Mouse (Mus musculus): Measurements from ENCODE around the gene Tet3. TPM values are rescaled to one million over a fixed set of nuclear protein-coding genes. Genes with fewer than 3 reads are reported as not detected.

Gene Tet3
- total RNA-seq, 2 experiments from 2014 or later = 27.2 to 27.6 TPM

DNA sequence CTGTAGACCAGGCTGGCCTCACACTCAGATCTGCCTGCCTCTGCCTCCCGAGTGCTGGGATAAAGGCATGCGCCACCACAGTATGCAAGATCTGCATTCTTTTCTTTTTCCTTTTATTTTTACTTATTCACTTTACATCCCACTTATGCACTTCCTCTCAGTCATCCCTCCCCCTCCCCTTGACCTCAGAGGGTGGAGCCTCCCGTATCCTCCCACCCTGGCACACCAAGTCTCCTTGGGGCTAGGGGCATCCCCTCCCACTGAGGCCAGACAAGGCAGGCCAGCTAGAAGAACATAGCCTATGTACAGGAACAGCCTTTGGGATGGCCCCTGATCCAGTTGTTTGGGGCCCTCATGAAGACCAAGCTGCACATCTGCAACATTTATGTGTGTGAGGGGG is 41.4 kb downstream of the Tet3 start:
- no peak for DNase-seq
- intact Hi-C loops (cut with DNase I) = loop anchor here (2.0 to 5.0 kb wide), 2 partner anchors 23 to 365 kb away; partner anchors contain the start of gene Aup1

DNA sequence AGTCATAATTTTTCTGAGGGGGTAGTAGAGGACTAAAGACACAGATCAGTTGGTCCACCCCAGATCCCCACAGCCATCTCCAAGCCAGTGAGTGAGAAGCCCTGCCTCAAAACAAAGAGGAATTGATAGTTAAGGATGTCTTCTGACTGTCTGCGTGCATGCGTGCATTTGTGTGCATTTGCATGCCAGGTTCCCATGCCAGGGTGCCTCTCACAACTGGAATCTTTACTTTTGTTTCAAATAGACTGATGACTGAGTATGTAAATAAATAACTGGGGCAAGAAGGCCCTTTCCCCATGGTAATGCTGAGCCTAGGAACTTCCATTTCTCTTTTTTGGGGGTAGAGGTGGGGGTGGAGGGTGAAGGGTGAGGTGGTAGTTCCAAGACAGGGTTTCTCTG is 41.8 kb downstream of the Tet3 start:
- no peak for DNase-seq
- intact Hi-C loops (cut with DNase I) = loop anchor here (2.0 to 5.0 kb wide), 2 partner anchors 24 to 365 kb away; partner anchors contain the start of gene Aup1

GRCm38 (mm10) chr6:83416261-83417103 is 42.4 kb downstream of the Tet3 start:
- intact Hi-C loops (cut with DNase I) = loop anchor here (2.0 to 5.0 kb wide), 2 partner anchors 24 to 364 kb away; partner anchors contain the start of gene Aup1
- DNase-seq = no peak

DNA sequence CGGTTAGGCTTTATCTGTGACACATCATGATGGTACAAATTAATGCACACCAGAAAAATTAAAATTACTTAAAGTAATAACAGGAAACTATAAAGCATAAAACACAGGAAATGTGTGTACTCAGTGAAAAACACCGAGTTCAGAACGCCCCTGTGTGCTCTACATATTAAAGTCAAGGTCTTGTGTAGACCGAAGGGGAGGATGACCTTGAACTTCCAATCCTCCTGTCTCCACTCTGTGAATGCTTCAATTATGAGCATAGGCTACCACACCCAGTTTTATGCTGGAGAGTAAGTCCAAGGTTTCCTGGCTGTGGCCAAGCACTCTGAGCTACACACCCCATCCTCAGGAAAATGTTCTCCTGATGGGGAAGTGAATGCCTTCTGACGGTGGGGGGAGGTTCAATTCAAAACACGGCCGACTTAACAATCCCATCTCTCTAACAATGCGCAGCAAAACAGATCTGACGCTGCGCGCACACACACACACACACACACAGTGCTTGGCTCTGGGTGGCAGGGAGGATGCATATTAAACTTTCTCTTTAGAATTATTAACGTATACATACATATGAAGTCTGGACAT is 43.4 kb downstream of the Tet3 start:
- no peak for DNase-seq
- intact Hi-C loops (cut with DNase I) = loop anchor here (5.0 kb wide), 1 partner anchor 363 kb away; the partner anchor contains the start of gene Aup1

GRCm38 (mm10) chr6:83414601-83415355 is 44.1 kb downstream of the Tet3 start:
- DNase-seq = no peak
- intact Hi-C loops (cut with DNase I) = loop anchor here (5.0 kb wide), 2 partner anchors 43 to 362 kb away; partner anchors contain the start of genes Aup1 and Tet3

DNA sequence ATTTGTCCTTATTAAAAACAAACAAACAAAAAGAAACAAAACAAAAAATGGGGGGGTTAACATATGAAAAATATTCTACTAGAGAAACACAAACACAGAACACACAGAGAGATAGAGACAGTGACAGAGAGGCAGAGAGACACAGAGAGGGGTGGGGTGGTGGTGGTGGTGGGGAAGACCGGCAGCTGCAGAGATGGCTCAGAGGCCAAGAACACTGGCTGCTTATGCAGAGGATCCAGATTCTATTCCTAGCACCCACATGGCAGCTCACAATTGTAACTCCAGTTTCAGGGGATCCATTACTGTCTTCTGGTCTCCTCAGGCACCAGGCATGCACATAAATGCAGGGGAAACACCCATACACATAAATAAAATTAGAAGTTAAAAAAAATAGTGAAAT is 45.2 kb downstream of the Tet3 start:
- no peak for DNase-seq
- intact Hi-C loops (cut with DNase I) = loop anchor here (5.0 kb wide), 1 partner anchor 44 kb away; the partner anchor contains the start of gene Tet3

- intact Hi-C loops (cut with DNase I) = loop anchor here (5.0 kb wide), 1 partner anchor 44 kb away; the partner anchor contains the start of gene Tet3
- peak in 1 of 2 experiments; percentile 47 for DNase-seq
These were observed 46.0 kb downstream of the Tet3 start for GRCm38 (mm10) chr6:83412854-83413401.

- no peak for DNase-seq
- intact Hi-C loops (cut with DNase I) = loop anchor here (5.0 kb wide), 1 partner anchor 45 kb away; the partner anchor contains the start of gene Tet3
These were observed 46.5 kb downstream of the Tet3 start for GRCm38 (mm10) chr6:83412362-83412853.

- intact Hi-C loops (cut with DNase I) = loop anchor here (5.0 kb wide), 1 partner anchor 46 kb away; the partner anchor contains the start of gene Tet3
- no peak for DNase-seq
These were observed 47.1 kb downstream of the Tet3 start for GRCm38 (mm10) chr6:83411635-83412361.

DNA sequence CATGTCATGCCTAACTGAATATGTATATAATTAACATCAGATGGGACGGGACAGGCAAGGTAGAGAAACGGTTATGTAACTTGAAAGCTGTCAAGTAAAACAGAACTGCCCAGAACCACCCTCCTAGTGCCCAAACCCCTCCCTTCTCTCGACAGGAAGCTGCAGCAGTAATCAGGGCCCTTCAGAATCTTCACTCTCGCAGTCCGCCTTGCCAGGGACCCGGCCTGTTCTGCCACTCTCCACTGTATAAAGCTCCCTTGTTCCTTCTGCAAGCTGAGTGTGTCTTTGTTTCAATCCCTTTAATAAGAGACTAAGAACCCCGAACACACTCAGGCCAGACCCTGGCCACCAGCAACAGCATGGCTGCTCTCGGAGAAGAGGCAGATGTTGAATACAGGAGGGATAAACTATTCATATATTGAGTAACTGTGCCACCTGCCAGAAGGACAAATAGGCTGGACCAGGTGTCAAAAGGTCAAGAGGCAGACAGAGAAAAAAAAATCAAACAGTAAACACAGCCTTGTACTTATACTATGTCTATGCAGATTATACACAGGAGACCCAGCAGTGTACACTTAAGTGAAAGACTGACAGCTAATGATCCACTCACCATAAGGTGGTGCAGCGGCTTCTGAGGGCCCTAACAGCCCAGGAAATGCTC is 48.7 kb downstream of the Tet3 start:
- intact Hi-C loops (cut with DNase I) = loop anchor here (5.0 kb wide), 1 partner anchor 47 kb away; the partner anchor contains the start of gene Tet3
- DNase-seq = no peak

DNA sequence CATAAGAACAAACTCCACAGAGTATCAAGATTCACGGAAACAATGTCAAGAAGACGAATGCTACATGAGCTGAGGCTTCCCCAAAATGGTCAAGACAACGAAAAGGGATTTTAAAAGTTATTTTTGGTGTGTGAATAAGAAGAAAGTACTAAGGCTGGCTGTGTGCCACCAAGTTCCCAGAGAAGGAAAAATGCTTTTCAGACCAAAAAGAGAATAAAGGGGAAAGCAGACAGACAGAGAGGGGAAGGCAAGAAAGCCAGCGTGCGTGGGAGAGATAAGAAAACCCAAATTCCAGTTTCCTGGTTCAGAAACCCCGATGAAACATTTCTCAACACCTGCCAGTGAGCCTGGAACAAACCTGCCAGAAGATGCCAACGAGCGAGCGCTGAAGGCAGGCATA is 50.4 kb downstream of the Tet3 start:
- no peak for DNase-seq
- intact Hi-C loops (cut with DNase I) = no loop called here

- intact Hi-C loops (cut with DNase I) = no loop called here
- DNase-seq = no peak
These were observed 53.3 kb downstream of the Tet3 start for GRCm38 (mm10) chr6:83405511-83406064.

- intact Hi-C loops (cut with DNase I) = no loop called here
- DNase-seq = no peak
These were observed 54.3 kb downstream of the Tet3 start for GRCm38 (mm10) chr6:83404571-83404970.

DNA sequence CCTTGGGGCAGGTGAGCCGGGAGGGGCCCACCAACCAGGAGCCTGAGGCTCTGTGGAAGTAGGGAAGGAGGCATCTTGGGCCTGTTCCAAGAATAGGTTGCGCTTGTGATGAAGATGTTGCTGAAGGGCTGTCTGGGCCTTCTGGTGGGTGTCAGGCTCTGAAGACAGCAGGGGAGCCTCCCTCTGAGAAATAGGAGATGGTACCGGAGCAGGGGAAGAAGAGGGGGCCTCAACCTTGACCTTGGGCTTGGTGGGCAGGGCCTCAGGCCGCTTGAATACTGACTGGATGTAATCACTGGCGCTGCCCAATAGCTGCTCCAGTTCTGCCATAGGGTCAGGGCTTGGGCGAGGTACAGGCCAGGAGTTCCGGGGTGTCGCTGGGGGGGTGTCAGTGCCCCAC is 55.4 kb downstream of the Tet3 start:
- DNase-seq = no peak
- intact Hi-C loops (cut with DNase I) = no loop called here

DNA sequence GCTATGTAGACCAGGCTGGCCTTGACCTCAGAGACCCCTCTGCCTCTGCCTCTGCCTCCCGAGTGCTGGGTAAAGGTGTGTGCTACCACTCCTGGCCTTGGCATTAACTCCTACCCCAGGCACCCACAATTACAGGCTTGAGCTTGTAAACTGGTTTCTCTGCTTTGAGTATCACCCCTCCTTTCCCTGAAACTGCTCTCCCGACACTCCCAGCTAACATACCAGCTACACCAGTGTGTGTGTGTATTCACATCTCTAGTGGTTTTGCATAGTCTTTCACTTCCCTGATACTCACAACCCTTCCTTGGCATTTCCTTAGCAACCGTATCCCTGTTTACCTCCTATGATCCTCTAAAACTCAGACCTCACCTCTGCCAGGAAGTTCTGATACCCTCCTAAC is 59.1 kb downstream of the Tet3 start:
- intact Hi-C loops (cut with DNase I) = no loop called here
- no peak for DNase-seq

DNA sequence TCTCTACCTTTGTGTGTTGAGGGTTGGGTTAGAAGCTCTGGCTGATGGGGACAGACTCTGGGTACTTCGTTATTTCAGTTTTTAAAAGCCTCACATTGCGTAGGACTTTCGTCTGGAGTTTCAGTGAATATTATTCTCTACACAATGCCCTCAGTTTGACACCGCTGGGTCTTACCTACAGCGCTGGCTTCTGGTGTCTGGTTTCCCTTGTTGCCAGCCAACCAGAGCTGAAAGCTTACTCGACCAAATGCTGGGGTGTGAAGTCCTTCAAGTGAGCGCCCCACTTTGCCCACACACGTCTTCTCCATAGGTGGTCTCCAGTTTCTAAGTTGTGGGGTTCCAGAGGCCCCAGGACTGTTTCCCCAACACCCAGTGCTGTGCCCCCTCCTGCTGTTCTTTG is 61.2 kb downstream of the Tet3 start:
- no peak for DNase-seq
- intact Hi-C loops (cut with DNase I) = no loop called here

DNA sequence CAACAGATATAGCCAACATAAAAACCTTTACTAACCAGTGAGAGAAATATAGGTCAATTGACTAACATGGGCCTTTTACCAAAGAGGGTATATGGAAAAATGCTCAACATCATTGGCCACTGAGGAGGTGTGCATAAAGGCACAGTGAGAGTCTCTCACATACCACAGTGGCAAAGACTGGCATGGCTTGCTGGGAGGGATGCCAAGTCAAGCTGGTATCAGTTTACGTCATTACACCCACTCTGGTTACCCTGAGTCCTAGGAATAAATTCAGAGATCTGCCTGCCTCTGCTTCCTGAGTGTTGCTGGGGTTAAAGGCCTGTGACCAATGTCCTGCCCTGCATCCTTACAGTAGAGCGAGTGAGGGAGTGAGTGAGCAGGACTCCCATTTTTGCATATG is 62.2 kb downstream of the Tet3 start:
- intact Hi-C loops (cut with DNase I) = no loop called here

GRCm38 (mm10) chr6:83395544-83396229 is 63.2 kb downstream of the Tet3 start:
- intact Hi-C loops (cut with DNase I) = no loop called here
- DNase-seq = no peak

More for the DNA sequence above, 62.2 kb downstream of the Tet3 start:
- no peak for DNase-seq
